Mouse (Mus musculus) heart, postnatal 0 days (tissue): ENCODE data around the gene Gm765.

Source experiments
- CTCF ChIP-seq: IDR thresholded peaks from 2 replicates; pipeline ENCODE4 v1.5.1; 2016; ENCODE audit warnings: antibody characterized with exemption, control low read depth, low read depth
- EP300 ChIP-seq: IDR thresholded peaks from 2 replicates; pipeline ENCODE4 v1.6.1; 2016; ENCODE audit warnings: antibody characterized with exemption, low read depth

- TF ChIP-seq CTCF (no peak), EP300 (no peak)
These were observed 83.5 kb downstream of the Gm765 start for GRCm38 (mm10) chr6:98259016-98259415.
